Mouse (Mus musculus) layer of hippocampus, adult 2 months (tissue): ENCODE data around the gene Rps12. TPM values are rescaled to one million over a fixed set of nuclear protein-coding genes. Genes with fewer than 3 reads are reported as not detected.
"Not testable (repeated sequence)": the region's sequence is repeated elsewhere in the genome, so short reads cannot be mapped to it uniquely, and the experiment has no call there.

Experiments used
- DNase-seq, 2 experiments: peaks; one replicate each; pipeline ENCODE4 v3.0.0; 2022; ENCODE audit warnings: low spot score in 2 of 2
- H3K27ac ChIP-seq: fragments of 200-600 bp; 2 replicates; pipeline ENCODE4 v1.8.1; 2022
- H3K4me3 ChIP-seq: fragments of 200-600 bp; 2 replicates; pipeline ENCODE4 v1.8.1; 2022; ENCODE audit warnings: mild to moderate bottlenecking
- CTCF ChIP-seq: fragments of 200-600 bp; conservative IDR thresholded peaks from 2 replicates; pipeline ENCODE4 v1.8.1; 2022; ENCODE audit warnings: antibody characterized with exemption, mild to moderate bottlenecking, moderate library complexity
- total RNA-seq, 2 experiments: library from RNA; stranded (reverse); gene quantifications; 2 replicates each; pipeline ENCODE4 v1.2.3; 2021

Rps12 gene
- total RNA-seq, 2 experiments from 2014 or later = 201 to 281 TPM

DNA sequence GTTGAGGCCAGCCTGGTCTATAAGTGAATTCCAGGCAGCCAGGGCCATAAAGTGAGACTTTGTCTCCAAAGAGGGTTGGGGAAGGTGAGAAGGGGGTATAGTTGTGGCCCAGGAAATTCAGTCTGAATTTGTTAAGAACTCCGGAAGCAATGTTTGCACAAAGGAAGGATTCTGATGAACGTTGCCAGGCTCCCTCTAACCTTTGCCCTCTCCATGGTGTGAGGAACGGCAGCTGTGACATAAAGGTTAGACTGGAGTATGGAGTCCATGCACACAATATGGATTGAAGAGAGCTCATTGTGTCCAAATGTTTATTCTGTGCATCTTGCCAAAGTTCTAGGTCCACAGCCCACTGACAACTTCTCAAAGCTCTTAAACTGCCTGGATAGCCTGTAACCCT is 12.9 kb upstream of the Rps12 start:
- no peak for TF ChIP-seq CTCF
- Histone ChIP-seq H3K4me3 (no peak overlapping the region), H3K27ac (no peak overlapping the region)
- DNase-seq = no peak

DNA sequence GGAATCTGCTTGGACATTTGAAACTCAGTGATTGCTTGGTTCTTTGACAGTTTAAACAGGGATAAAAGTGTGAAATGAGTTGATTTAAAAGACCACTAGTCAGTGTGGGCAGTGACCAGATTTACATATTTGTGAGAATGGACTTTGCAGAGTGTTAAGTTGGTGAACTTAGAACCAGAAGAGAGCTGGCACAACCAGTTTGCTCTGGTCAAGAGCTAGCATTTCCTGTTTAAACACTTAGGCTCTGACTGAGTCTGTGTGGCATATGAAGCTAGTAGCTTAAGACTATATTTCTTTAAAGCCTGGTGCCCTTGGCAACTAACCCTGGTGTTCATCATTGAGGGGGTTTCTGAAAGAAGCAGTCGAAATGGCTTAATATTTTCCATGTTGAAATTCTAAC is 11.1 kb upstream of the Rps12 start:
- no peak for TF ChIP-seq CTCF
- DNase-seq = no peak
- Histone ChIP-seq H3K27ac (no peak overlapping the region), H3K4me3 (no peak overlapping the region; the same call in 1 of the 2 replicates)

DNA sequence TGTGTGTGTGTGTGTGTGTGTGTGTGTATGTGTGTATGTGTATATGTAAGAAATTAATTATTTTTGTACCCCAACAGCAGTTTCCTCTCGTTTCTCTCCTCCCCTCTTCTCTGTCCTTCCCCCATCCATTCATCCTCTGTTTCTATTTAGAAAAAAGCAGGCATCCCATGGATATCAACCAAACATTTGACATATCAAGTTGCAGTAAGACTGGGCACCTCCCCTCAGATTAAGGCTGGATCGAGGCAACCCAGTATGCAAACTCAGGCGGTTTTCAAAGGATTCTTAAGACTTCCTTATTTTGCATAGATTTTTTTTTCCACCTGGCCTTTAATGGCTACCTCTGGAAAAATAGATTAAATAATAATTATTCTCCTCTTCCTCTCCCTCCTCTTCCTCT is 10.5 kb upstream of the Rps12 start:
- H3K4me3 ChIP-seq = peak overlapping the region; percentile 23; the same call in 1 of the 2 replicates
- no peak for DNase-seq
- H3K27ac ChIP-seq = no peak overlapping the region
- TF ChIP-seq CTCF = no peak

DNA sequence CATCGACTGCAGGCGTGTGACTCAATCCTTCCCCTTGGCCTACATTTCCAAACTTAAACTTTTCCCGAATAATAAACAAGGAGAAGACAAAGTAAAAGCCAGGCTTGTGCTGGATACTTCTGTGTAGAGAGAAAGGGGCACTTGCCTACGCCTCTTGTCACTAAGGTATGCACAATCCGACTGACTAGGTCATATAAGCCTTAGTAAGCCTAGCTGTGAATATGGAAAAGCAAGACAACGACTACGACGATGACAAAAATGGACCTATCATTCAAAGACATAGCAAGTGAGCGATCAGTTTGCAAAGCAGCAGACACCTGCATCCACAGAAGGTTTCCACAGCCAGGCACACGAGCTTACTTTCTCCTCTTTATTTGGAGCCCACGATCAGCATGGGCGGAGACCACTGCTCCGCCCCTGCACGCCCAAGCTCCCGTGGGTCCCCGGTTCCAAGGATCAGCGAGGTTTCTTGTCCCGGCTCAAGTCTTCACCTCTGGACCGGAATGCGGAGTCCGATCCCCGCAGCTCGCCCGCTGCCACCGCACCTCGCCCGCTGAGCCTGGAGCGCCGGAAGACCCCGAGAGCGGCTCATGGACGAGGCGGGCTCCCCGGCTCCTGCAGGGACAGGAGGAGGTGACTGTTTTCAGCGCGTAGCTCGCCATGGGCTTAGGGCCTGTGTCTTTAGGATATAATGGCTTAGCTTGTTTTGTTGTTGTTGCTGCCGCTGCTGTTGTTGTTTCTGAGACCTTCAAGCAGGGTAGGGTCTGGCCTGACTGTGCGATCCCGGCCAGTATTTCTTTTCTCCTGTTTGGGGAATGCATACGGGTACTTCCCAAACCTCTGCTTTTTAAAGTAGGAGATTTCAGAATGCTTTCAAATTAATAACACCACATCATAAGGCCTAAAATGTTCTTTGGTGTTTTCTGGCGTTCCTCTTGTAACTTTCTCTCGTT is 9.8 kb upstream of the Rps12 start, which contains the start of gene Slc18b1:
TSS of gene Slc18b1 (plus strand) at position 436 of the 953 bp plus-strand sequence.
- H3K4me3 ChIP-seq = peak within 1 kb of the TSS; percentile 80
- peak within 1 kb of the TSS; percentile 92 for H3K27ac ChIP-seq
- TF ChIP-seq CTCF = no peak
- DNase-seq = peak in 1 of 2 experiments; percentile 39

DNA sequence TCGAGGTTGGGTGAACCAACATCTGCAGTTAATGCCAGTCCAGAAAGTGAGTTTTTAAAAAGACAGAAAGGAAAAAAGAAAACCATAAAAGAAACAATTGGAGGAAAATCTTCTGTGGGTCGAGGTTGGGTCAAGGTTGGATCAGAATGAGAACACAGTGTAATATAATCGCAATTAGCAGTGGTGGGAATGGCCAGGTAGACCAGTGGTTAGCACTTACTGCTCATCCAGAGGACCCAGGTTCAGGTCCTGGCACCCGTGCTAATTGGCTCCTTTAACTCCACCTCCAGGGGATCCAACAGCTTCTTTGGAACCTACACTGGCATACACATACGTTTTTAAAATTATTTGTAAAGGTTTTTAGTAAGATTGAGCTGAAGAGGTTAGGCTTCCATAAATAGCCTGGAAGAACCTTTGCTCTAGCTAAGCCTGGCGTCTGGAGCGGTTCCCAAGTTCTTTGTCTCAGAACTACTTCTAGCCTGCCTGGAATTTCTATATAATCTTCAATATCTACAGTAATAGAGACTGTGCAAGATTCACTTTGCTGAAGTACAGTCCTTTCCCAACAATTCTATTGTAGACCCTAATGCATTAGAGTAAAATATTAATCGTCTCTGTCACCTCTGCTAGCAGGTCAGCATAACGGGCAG is 8.9 kb upstream of the Rps12 start:
- peak overlapping the region; percentile 92 for H3K27ac ChIP-seq
- peak overlapping the region; percentile 80 for H3K4me3 ChIP-seq
- TF ChIP-seq CTCF = no peak
- DNase-seq = no peak

DNA sequence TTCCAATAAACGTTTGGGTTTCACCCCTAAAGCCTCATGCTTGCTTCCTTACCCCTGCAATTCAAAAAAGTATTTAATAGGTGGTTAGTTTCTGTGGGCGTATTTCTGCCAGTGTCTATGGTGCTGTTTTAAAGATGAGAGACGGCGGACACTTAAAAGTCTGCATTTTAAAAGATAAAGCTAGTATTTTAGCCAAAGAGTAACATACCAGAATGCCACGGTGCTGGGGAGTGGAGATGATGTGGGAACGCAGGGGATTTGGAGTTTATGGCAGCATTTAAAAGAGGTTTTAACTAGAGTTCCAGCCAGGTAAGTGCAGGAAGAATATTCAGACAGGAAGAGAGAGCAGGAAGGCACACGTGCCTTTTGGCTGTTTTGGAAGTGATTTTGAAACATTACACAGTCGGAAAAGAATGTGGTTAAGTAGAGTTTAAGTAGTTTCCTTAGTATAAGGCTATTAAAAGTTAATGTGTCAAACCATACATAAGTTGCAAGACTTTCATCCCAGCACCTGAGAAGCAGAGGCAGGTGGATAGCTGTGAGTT is 1.1 kb upstream of the Rps12 start:
- DNase-seq = no peak
- TF ChIP-seq CTCF = no peak
- Histone ChIP-seq H3K4me3 (peak overlapping the region; percentile 90), H3K27ac (peak overlapping the region; percentile 89)

DNA sequence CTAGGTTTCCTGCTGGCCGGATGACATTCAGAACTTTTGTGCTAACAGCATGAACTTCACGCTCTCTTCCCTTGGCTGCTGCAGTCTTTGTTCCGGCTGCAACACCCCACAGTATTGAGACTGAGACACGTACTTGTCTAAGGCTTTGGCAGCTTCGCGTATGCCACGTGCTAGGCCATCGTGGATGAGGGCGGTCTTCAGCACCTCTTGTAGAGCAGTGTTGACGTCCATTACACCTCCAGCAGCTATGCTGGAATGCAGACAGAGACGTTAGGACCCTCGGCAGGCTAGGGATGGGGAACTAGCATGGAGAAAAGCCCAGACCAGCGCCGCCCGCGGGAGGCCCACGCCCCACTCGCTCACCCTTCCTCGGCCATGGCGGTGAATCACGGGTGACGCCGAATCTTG is 440 bp downstream of the Rps12 start:
- DNase-seq = peak in 1 of 2 experiments; percentile 11
- H3K4me3 ChIP-seq = peak overlapping the region; percentile 90
- H3K27ac ChIP-seq = peak overlapping the region; percentile 86

DNA sequence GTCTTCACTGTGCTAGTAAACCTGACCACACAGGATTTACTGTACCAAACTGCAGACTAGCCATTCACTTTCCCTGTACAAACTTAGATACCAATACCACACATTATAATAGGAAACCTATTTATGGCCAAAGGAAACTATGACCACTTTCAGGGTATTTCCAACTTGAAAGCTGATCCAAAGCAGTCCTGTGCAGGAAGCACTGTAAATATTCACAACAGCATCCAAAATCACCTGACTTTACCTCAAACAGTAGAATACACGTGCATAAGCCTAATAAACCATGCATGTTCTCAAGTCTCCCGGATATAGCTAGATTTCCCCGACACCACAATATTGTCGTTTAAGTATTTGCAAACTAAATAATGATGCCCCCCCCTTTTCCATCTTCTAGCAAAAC is 1.0 kb downstream of the Rps12 start:
- Histone ChIP-seq H3K4me3 (peak overlapping the region; percentile 90), H3K27ac (no peak overlapping the region)
- TF ChIP-seq CTCF = no peak
- DNase-seq = no peak

DNA sequence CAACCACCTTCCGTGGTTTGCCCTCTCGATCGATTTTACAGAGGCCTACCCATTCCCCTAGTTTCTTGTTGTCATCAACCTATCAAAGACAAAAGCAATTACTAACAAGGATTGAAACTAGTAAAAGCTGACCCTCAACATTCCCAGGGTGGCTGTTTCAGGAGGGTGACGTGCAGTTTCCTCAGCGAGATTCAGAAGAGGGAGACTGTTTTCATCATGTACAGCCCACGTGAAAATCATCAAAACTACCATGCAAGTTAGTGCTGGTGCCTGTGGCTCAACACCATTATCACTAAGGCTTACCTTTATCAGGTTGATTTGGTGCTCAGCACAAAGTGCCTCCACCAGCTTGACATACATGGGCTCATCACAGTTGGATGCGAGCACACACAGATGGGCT is 1.5 kb downstream of the Rps12 start:
- not testable (repeated sequence) for H3K27ac ChIP-seq, DNase-seq
- H3K4me3 ChIP-seq = peak overlapping the region; percentile 90

DNA sequence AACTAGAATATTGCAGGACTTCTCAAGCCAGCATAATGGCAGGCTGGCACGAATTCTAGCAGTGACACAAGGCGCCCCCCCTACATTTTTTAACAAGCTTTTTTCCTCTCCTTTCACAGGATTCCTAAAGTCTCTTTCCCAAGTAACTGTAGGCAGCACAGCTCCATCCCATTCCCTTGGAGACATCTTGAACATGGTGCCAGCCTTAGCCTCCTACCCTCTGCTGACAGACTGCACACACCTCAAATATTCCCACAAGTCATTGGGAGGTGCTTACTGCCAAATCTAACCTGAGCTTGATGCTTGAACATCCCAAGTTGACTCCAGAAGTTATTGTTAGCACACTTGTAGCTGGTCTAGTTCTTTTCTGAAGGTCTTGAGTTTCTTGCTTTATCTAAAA is 3.0 kb downstream of the Rps12 start:
- H3K4me3 ChIP-seq = no peak overlapping the region
- H3K27ac ChIP-seq = no peak overlapping the region
- DNase-seq = no peak
- no peak for TF ChIP-seq CTCF

DNA sequence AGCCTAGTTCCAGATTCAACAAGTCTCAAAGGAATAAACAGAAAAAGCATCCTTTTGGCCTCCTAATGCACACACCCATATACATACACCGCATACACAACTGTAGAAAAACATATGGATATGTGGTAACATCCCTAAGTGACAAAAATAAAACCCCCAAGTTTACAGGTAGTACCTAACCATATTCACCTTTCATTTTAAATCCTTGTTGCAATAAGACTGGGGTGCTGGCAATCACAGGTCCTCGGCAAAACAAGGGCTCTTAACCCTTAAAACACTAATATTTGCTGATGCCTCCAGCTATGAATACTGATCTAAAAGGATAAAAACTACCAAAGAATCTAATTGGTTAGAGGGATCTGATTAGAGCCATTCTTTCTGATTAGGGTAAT is 3.6 kb downstream of the Rps12 start:
- no peak for TF ChIP-seq CTCF
- no peak overlapping the region for H3K4me3 ChIP-seq
- H3K27ac ChIP-seq = no peak overlapping the region
- no peak for DNase-seq

DNA sequence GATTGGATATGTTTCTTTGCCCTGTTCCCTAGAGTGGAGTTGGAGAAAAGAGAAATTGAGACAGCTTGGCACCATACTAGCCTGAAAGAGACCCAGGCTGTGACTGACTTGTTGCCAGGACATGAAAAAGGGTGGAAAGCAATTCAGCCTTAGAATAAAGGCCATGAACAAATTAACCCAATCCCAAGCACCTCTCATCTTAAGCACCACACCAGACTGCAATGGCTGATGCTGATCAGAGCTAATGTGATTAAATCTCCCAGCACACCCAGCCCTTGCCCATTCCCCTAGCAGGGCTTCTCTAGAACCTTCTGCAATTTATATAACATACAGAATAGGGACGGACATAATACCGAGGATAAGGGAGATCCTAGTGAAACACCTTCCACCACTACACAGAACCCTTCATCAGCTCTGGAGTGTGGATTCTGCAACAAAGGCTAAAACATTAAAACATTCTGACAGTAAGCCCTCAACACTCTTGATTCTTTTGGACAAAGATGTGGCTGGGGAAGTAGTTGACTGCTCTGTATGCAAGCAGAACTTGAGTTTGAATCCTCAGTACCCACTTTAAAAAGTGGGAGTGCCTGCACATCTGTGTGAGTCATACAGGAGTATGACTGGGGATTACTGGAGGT is 4.1 kb downstream of the Rps12 start:
- no peak overlapping the region for H3K27ac ChIP-seq
- TF ChIP-seq CTCF = no peak
- H3K4me3 ChIP-seq = no peak overlapping the region
- DNase-seq = no peak
